Mouse (Mus musculus) forebrain, embryonic 16.5 days (tissue): Measurements from ENCODE around the gene Galnt12. TPM values are rescaled to one million over a fixed set of nuclear protein-coding genes. Genes with fewer than 3 reads are reported as not detected.

Experiments used
- ATAC-seq: fragments of 200-750 bp; cut with Nextera tagmentation; 2 replicates; pipeline ENCODE4 v1.8.0; 2017; ENCODE audit warnings: mild to moderate bottlenecking, moderate library complexity
- H3K27ac ChIP-seq: fragments of 300-500 bp; sonication (generic); 2 replicates; pipeline ENCODE4 v1.5.1; 2014; ENCODE audit warnings: low read length, control low read depth
- H3K27me3 ChIP-seq: fragments of 300-500 bp; sonication (generic); replicated peaks from 2 replicates; pipeline ENCODE4 v1.6.1; 2014; ENCODE audit warnings: low read length; ENCODE audit not compliant: control insufficient read depth, insufficient read depth
- H3K36me3 ChIP-seq: fragments of 300-500 bp; sonication (generic); 2 replicates; pipeline ENCODE4 v1.6.1; 2014; ENCODE audit not compliant: control insufficient read depth, insufficient read depth
- H3K4me1 ChIP-seq: fragments of 300-500 bp; sonication (generic); replicated peaks from 2 replicates; pipeline ENCODE4 v1.6.1; 2014; ENCODE audit warnings: low read length; ENCODE audit not compliant: control insufficient read depth, insufficient read depth
- H3K4me2 ChIP-seq: fragments of 300-500 bp; sonication (generic); 2 replicates; pipeline ENCODE4 v1.6.1; 2014; ENCODE audit warnings: mild to moderate bottlenecking, low read length, control low read depth
- H3K4me3 ChIP-seq: fragments of 300-500 bp; sonication (generic); replicated peaks from 2 replicates; pipeline ENCODE4 v1.5.1; 2014; ENCODE audit warnings: mild to moderate bottlenecking, low read length, control low read depth
- H3K9ac ChIP-seq: fragments of 300-500 bp; sonication (generic); replicated peaks from 2 replicates; pipeline ENCODE4 v1.6.1; 2014; ENCODE audit warnings: low read depth, low read length, control low read depth
- H3K9me3 ChIP-seq: fragments of 300-500 bp; sonication (generic); 2 replicates; pipeline ENCODE4 v1.6.1; 2016; ENCODE audit warnings: low read length; ENCODE audit not compliant: control insufficient read depth
- WGBS: fragments of 180-500 bp; shearing (Covaris S2); extraction: QIAGEN DNeasy Blood & Tissue Kit; methylation state at CpG from one replicate; pipeline ENCODE4 v1.1.7; 2014; 5-methylcytosine and 5-hydroxymethylcytosine counted together
- polyA plus RNA-seq: library from polyadenylated mRNA; unstranded; fragments of >200 nt; fragmentation: Nextera tagmentation; extraction: Ambion mirVana; gene quantifications from 2 replicates; pipeline ENCODE4 v1.2.1, GENCODE M21; 2015

Galnt12 gene
- polyA plus RNA-seq, 1 experiment from 2014 or later = 0.85 TPM

- no peak overlapping the region for H3K27ac ChIP-seq
- no peak overlapping the region for H3K9ac ChIP-seq
- no peaks in the 10 kb centered on the region for H3K9me3 ChIP-seq
- no peak overlapping the region for H3K4me2 ChIP-seq
- WGBS = 41% methylated on average over 4 of the region's 4 CpGs
- no peak overlapping the region for H3K4me3 ChIP-seq
- 0 out of 2 replicates have a peak, but pooled peaks cover 2% of the 10 kb centered on the region for H3K4me1 ChIP-seq
- no peak for ATAC-seq
- H3K36me3 ChIP-seq = no peaks in the 10 kb centered on the region
- no peaks in the 10 kb centered on the region for H3K27me3 ChIP-seq
These were observed 37.9 kb downstream of the Galnt12 start for GRCm38 (mm10) chr4:47129572-47129971.

- no peak for ATAC-seq
- H3K4me2 ChIP-seq = no peak overlapping the region
- 84% methylated on average over 8 of the region's 8 CpGs for WGBS
These were observed 38.7 kb downstream of the Galnt12 start for GRCm38 (mm10) chr4:47130111-47131050.

GRCm38 (mm10) chr4:47131931-47132330 lies 40.2 kb downstream of the Galnt12 start:
- WGBS = 90% methylated on average over 3 of the region's 3 CpGs
- Histone ChIP-seq H3K9me3 (no peaks in the 10 kb centered on the region), H3K4me1 (0 out of 2 replicates have a peak, but pooled peaks cover 2% of the 10 kb centered on the region), H3K27ac (no peak overlapping the region), H3K36me3 (no peaks in the 10 kb centered on the region), H3K4me3 (no peak overlapping the region), H3K4me2 (no peak overlapping the region), H3K9ac (no peak overlapping the region), H3K27me3 (no peaks in the 10 kb centered on the region)
- no peak for ATAC-seq

More at GRCm38 (mm10) chr4:47130111-47131050, 38.7 kb downstream of the Galnt12 start:
- Histone ChIP-seq H3K36me3 (no peaks in the 10 kb centered on the region), H3K9ac (no peak overlapping the region), H3K4me1 (0 out of 2 replicates have a peak, but pooled peaks cover 2% of the 10 kb centered on the region), H3K4me3 (no peak overlapping the region), H3K9me3 (no peaks in the 10 kb centered on the region), H3K27ac (no peak overlapping the region), H3K27me3 (no peaks in the 10 kb centered on the region)

- Histone ChIP-seq H3K4me1 (0 out of 2 replicates have a peak, but pooled peaks cover 2% of the 10 kb centered on the region), H3K36me3 (no peaks in the 10 kb centered on the region), H3K27ac (no peak overlapping the region), H3K9me3 (no peaks in the 10 kb centered on the region), H3K9ac (no peak overlapping the region), H3K4me3 (no peak overlapping the region), H3K27me3 (no peaks in the 10 kb centered on the region), H3K4me2 (no peak overlapping the region)
- 56% methylated on average over 3 of the region's 3 CpGs for WGBS
- no peak for ATAC-seq
These were observed 40.7 kb downstream of the Galnt12 start for GRCm38 (mm10) chr4:47132413-47132812.

GRCm38 (mm10) chr4:47136699-47137101 lies 45.0 kb downstream of the Galnt12 start:
- ATAC-seq = no peak
- Histone ChIP-seq H3K4me3 (no peak overlapping the region), H3K27ac (no peak overlapping the region), H3K36me3 (no peaks in the 10 kb centered on the region), H3K4me2 (no peak overlapping the region), H3K27me3 (no peaks in the 10 kb centered on the region), H3K9ac (no peak overlapping the region), H3K4me1 (no peaks in the 10 kb centered on the region), H3K9me3 (no peaks in the 10 kb centered on the region)
- 88% methylated on average over 8 of the region's 8 CpGs for WGBS

GRCm38 (mm10) chr4:47137479-47137878 lies 45.8 kb downstream of the Galnt12 start:
- Histone ChIP-seq H3K27ac (no peak overlapping the region), H3K4me3 (no peak overlapping the region), H3K36me3 (no peaks in the 10 kb centered on the region), H3K4me1 (no peaks in the 10 kb centered on the region), H3K9ac (no peak overlapping the region), H3K27me3 (no peaks in the 10 kb centered on the region), H3K9me3 (no peaks in the 10 kb centered on the region), H3K4me2 (no peak overlapping the region)
- 80% methylated on average over 5 of the region's 5 CpGs for WGBS
- no peak for ATAC-seq

GRCm38 (mm10) chr4:47138411-47138810 lies 46.7 kb downstream of the Galnt12 start:
- Histone ChIP-seq H3K36me3 (no peaks in the 10 kb centered on the region), H3K4me3 (no peak overlapping the region), H3K9ac (no peak overlapping the region), H3K27me3 (no peaks in the 10 kb centered on the region), H3K9me3 (no peaks in the 10 kb centered on the region), H3K4me1 (no peaks in the 10 kb centered on the region), H3K4me2 (no peak overlapping the region), H3K27ac (no peak overlapping the region)
- no peak for ATAC-seq
- 85% methylated on average over 7 of the region's 7 CpGs for WGBS

- Histone ChIP-seq H3K36me3 (no peaks in the 10 kb centered on the region), H3K27me3 (no peaks in the 10 kb centered on the region), H3K9me3 (no peaks in the 10 kb centered on the region), H3K4me1 (no peaks in the 10 kb centered on the region), H3K4me3 (no peak overlapping the region), H3K9ac (no peak overlapping the region), H3K4me2 (no peak overlapping the region), H3K27ac (no peak overlapping the region)
- 37% methylated on average over 9 of the region's 9 CpGs for WGBS
- ATAC-seq = no peak
These were observed 47.5 kb downstream of the Galnt12 start for GRCm38 (mm10) chr4:47138967-47139777.

GRCm38 (mm10) chr4:47140301-47140700 lies 48.6 kb downstream of the Galnt12 start:
- no peak overlapping the region for H3K27ac ChIP-seq
- no peaks in the 10 kb centered on the region for H3K9me3 ChIP-seq
- no peak overlapping the region for H3K9ac ChIP-seq
- no peaks in the 10 kb centered on the region for H3K27me3 ChIP-seq
- H3K4me2 ChIP-seq = no peak overlapping the region
- ATAC-seq = no peak
- WGBS = 87% methylated on average over 3 of the region's 3 CpGs
- no peaks in the 10 kb centered on the region for H3K36me3 ChIP-seq
- H3K4me1 ChIP-seq = no peaks in the 10 kb centered on the region
- H3K4me3 ChIP-seq = no peak overlapping the region
